Mouse (Mus musculus): Measurements from ENCODE around the gene Ms4a12. TPM values are rescaled to one million over a fixed set of nuclear protein-coding genes. Genes with fewer than 3 reads are reported as not detected.

Ms4a12 gene
- total RNA-seq, 2 experiments from 2014 or later = not detected

Other genes starting within 250 kb of the Ms4a12 start
- not detected for gene Ms4a15, start 239.2 kb downstream of the Ms4a12 start, total RNA-seq (2021)
- not detected for gene Ms4a18, start 214.4 kb downstream of the Ms4a12 start, total RNA-seq (2021)
- gene Ms4a8a, start 151.3 kb downstream of the Ms4a12 start, total RNA-seq (2021) = under 1 TPM; 0.48 to 0.54 TPM
- gene 1700017D01Rik, start 101.6 kb downstream of the Ms4a12 start, total RNA-seq (2021) = not detected
- gene 1700025F22Rik, start 67.1 kb downstream of the Ms4a12 start, total RNA-seq (2021) = not detected
- not detected for gene Ms4a13, start 35.7 kb downstream of the Ms4a12 start, total RNA-seq (2021)
- gene Ms4a1, start 33.8 kb upstream of the Ms4a12 start, total RNA-seq (2021) = not detected
- not detected for gene Ms4a5, start 51.4 kb upstream of the Ms4a12 start, total RNA-seq (2021)
- gene Ms4a14, start 82.0 kb upstream of the Ms4a12 start, total RNA-seq (2021) = under 1 TPM in 1 of 2 experiments, not detected in 1; 0.05 TPM
- gene Ms4a7, start 103.7 kb upstream of the Ms4a12 start, total RNA-seq (2021) = under 1 TPM; 0.25 to 0.33 TPM
- gene Ms4a4a, start 143.1 kb upstream of the Ms4a12 start, total RNA-seq (2021) = 1 to 10 TPM; 2.0 to 3.5 TPM
- gene Ms4a4c, start 172.3 kb upstream of the Ms4a12 start, total RNA-seq (2021) = under 1 TPM in 1 of 2 experiments, not detected in 1; 0.35 TPM
- not detected for gene Ms4a4b, start 211.1 kb upstream of the Ms4a12 start, total RNA-seq (2021)
- 1 to 10 TPM; 1.3 to 2.3 TPM for gene Ms4a6c, start 236.9 kb upstream of the Ms4a12 start, total RNA-seq (2021)